Comparison of ENCODE assay signal across 15 mouse cellular contexts in the genomic region with DNA sequence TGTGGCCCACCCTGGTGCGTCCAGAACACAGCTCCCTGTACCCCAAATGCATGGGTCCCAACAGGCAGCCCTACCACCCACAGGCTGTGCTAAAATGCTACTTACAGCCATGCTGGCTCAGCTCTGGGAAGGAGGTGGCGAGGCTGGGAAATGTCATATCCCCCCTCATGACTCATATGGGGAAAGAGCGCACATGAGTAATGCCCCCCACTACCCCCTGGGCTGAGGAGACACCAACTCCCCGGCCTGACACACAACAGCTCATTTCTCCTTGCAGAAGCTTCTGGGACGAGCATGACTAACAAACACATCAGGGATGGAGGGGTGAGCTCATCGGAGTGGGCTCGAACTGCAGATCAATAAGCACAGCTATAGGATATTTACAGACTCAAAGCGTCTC.
"Had no signal": no experiment of that assay in that cellular context is flagged by ENCODE, and none has a peak within 500 bp of the region (broad histone marks: within the 10 kb centered on the region; RNA-seq: fewer than 3 reads in every experiment).

No protein-coding gene starts in this region.

- ATAC-seq: hindbrain, postnatal 0 days; intestine, embryonic 16.5 days; liver, postnatal 0 days had no signal

- DNase-seq: gastrocnemius, postnatal 14 days; gastrocnemius, postnatal 36 days; heart, postnatal 14 days; heart, postnatal 36 days; kidney, adult 11 months; kidney, adult 2 months; kidney, adult 9 months; kidney, postnatal 14 days; kidney, postnatal 36 days; layer of hippocampus, adult 9-11 months; liver; liver, embryonic 13.5 days; liver, postnatal 0 days had no signal
